Mouse (Mus musculus): ENCODE measurements around the gene Nxnl1.
A peak's percentile ranks its signal among the peaks of the same experiment; 100 is the strongest.

Nxnl1 gene

GRCm38 (mm10) chr8:71566501-71566900 lies at the start of gene Nxnl1:
Gene Nxnl1 (minus strand): TSS chr8:71566601.
- no peak for DNase-seq (ENCODE audit: low read depth)

- DNase-seq (ENCODE audit: low read depth) = no peak
Measured at GRCm38 (mm10) chr8:71613418-71613817, 47.0 kb upstream of the Nxnl1 start.

GRCm38 (mm10) chr8:71612141-71612540 lies 45.7 kb upstream of the Nxnl1 start:
- no peak for DNase-seq (ENCODE audit: low read depth)

- DNase-seq (ENCODE audit: low read depth) = peak; percentile 98
Measured at GRCm38 (mm10) chr8:71610822-71611651, 44.6 kb upstream of the Nxnl1 start, which contains the start of gene Colgalt1. Gene Colgalt1 (plus strand): TSS chr8:71610998.

GRCm38 (mm10) chr8:71604021-71604420 lies 37.6 kb upstream of the Nxnl1 start:
- DNase-seq (ENCODE audit: low read depth) = no peak

- DNase-seq (ENCODE audit: low read depth) = no peak
Measured at GRCm38 (mm10) chr8:71602666-71603334, 36.4 kb upstream of the Nxnl1 start.

- DNase-seq (ENCODE audit: low read depth) = no peak
Measured at GRCm38 (mm10) chr8:71601939-71602665, 35.7 kb upstream of the Nxnl1 start.

GRCm38 (mm10) chr8:71598841-71599240 lies 32.4 kb upstream of the Nxnl1 start:
- no peak for DNase-seq (ENCODE audit: low read depth)

- no peak for DNase-seq (ENCODE audit: low read depth)
Measured at GRCm38 (mm10) chr8:71598375-71598774, 32.0 kb upstream of the Nxnl1 start.

GRCm38 (mm10) chr8:71597451-71597850 lies 31.1 kb upstream of the Nxnl1 start, which contains the start of gene Fam129c:
Gene Fam129c (plus strand): TSS chr8:71597648.
- DNase-seq (ENCODE audit: low read depth) = no peak

- DNase-seq (ENCODE audit: low read depth) = no peak
Measured at GRCm38 (mm10) chr8:71596798-71597197, 30.4 kb upstream of the Nxnl1 start.

- no peak for DNase-seq (ENCODE audit: low read depth)
Measured at GRCm38 (mm10) chr8:71596384-71596783, 30.0 kb upstream of the Nxnl1 start.

GRCm38 (mm10) chr8:71595862-71596261 lies 29.5 kb upstream of the Nxnl1 start:
- peak; percentile 91 for DNase-seq (ENCODE audit: low read depth)

GRCm38 (mm10) chr8:71594324-71594722 lies 27.9 kb upstream of the Nxnl1 start:
- DNase-seq (ENCODE audit: low read depth) = no peak

GRCm38 (mm10) chr8:71593556-71594323 lies 27.3 kb upstream of the Nxnl1 start:
- DNase-seq (ENCODE audit: low read depth) = no peak

- peak; percentile 81 for DNase-seq (ENCODE audit: low read depth)
Measured at GRCm38 (mm10) chr8:71592374-71593170, 26.2 kb upstream of the Nxnl1 start.

GRCm38 (mm10) chr8:71591471-71592373 lies 25.3 kb upstream of the Nxnl1 start, which contains the start of gene Pgls:
Gene Pgls (plus strand): TSS chr8:71592176.
- peak; percentile 98 for DNase-seq (ENCODE audit: low read depth)

GRCm38 (mm10) chr8:71591017-71591416 lies 24.6 kb upstream of the Nxnl1 start:
- no peak for DNase-seq (ENCODE audit: low read depth)

GRCm38 (mm10) chr8:71588762-71589161 lies 22.4 kb upstream of the Nxnl1 start:
- DNase-seq (ENCODE audit: low read depth) = no peak

GRCm38 (mm10) chr8:71586891-71587290 lies 20.5 kb upstream of the Nxnl1 start:
- DNase-seq (ENCODE audit: low read depth) = peak; percentile 41

Measured in NIH3T3 (cell line).